Mouse (Mus musculus) CH12.LX (cell line): ENCODE measurements around the gene Cyp3a16. TPM values are rescaled to one million over a fixed set of nuclear protein-coding genes. Genes with fewer than 3 reads are reported as not detected.

Experiments used
- polyA plus RNA-seq: library from polyadenylated mRNA; unstranded; fragments of >175 nt; gene quantifications from 2 replicates; pipeline ENCODE4 v1.2.1, GENCODE M21; 2012; ENCODE audit warnings: low read depth; ENCODE audit not compliant: insufficient read length
- total RNA-seq, 2 experiments: library from RNA; depleted of rRNA; stranded (reverse); fragments of 300-350 nt in 1 of 2; fragments of >200 nt in 1 of 2; gene quantifications; 2 replicates each; pipeline ENCODE4 v1.2.3; 2012 to 2014

Cyp3a16 gene
- total and polyA plus RNA-seq, 3 experiments, result not detected

Other genes with a start within 250 kb of the Cyp3a16 start
- gene Zfp655, start 238.0 kb downstream of the Cyp3a16 start, total RNA-seq (2012; rRNA removed), result 18.2 and 20.7 TPM in 2 replicates
- 21.9 and 24.6 TPM in 2 replicates for gene Zfp655, start 238.0 kb downstream of the Cyp3a16 start, total RNA-seq (2014; rRNA removed)
- gene Zfp655, start 238.0 kb downstream of the Cyp3a16 start, polyA plus RNA-seq, result 18.1 and 18.5 TPM in 2 replicates
- 12.2 and 13.5 TPM in 2 replicates for gene Zscan25, start 189.2 kb downstream of the Cyp3a16 start, total RNA-seq (2012; rRNA removed)
- 9.8 and 11.8 TPM in 2 replicates for gene Zscan25, start 189.2 kb downstream of the Cyp3a16 start, total RNA-seq (2014; rRNA removed)
- gene Zscan25, start 189.2 kb downstream of the Cyp3a16 start, polyA plus RNA-seq, result 19.5 and 20.1 TPM in 2 replicates
- not detected in 2 replicates for gene Cyp3a57, start 124.4 kb downstream of the Cyp3a16 start, total RNA-seq (2012; rRNA removed)
- not detected in 2 replicates for gene Cyp3a57, start 124.4 kb downstream of the Cyp3a16 start, total RNA-seq (2014; rRNA removed)
- not detected in 2 replicates for gene Cyp3a57, start 124.4 kb downstream of the Cyp3a16 start, polyA plus RNA-seq
- gene Cyp3a41b, start 115.0 kb upstream of the Cyp3a16 start, total RNA-seq (2012; rRNA removed), result not detected in 2 replicates
- not detected in 2 replicates for gene Cyp3a41b, start 115.0 kb upstream of the Cyp3a16 start, total RNA-seq (2014; rRNA removed)
- gene Cyp3a41b, start 115.0 kb upstream of the Cyp3a16 start, polyA plus RNA-seq, result not detected in 2 replicates